In the genomic region with DNA sequence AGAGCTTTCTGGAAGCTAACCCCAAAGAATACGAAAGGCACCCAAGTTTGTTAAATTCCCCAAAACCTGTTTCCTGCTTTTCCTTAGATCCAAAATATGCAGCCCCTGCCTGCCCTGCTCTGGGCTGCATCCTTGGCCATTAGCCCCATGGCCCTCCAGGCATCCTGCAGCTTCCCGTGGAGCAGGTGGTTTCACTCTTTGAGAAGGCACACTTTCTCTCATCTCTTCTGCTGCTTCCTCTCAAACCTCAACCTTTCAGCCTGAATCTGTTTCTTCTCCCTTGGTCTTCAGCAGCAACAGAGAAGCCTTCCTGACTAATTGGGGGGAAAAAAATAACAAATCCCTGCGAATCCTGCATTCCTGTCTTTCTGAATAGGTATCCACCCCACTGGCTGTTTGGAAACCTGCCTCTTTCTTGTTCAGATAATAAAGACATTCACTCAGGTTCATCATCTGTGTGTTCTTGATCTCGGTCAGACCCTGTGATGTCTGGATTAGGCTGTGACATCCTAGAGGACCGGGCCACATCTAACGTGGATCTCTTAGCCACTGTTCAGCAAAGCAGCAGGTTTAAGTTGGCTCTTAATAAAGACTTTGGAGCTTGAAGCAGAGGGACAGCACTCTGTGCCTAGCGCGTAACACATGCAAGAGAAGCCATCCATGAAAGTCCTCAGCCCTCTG, we compare ENCODE assay signal across 30 mouse cellular contexts. TPM values are rescaled to one million over a fixed set of nuclear protein-coding genes. Genes with fewer than 3 reads are reported as not detected.
DNase-seq lines count a peak whose midpoint lies in the region; ATAC-seq and TF ChIP-seq lines count a peak whose summit lies in the region.
"Had no signal": no experiment of that assay in that cellular context is flagged by ENCODE, and none has a peak within 500 bp of the region (broad histone marks: within the 10 kb centered on the region; RNA-seq: fewer than 3 reads in every experiment).

No protein-coding gene starts in this region.

- no peaks in the 10 kb centered on the region for H3K9me3 ChIP-seq in forebrain, postnatal 0 days (ENCODE audit: low read length)
- H3K9me3 ChIP-seq in forebrain, embryonic 11.5 days (ENCODE audit: control insufficient read depth, low read length), result no peaks in the 10 kb centered on the region
- no peaks in the 10 kb centered on the region for H3K9me3 ChIP-seq in hindbrain, postnatal 0 days (ENCODE audit: low read length)
- H3K9me3 ChIP-seq: embryonic facial prominence, embryonic 13.5 days; forebrain, embryonic 10.5 days; liver, embryonic 12.5 days; midbrain, embryonic 12.5 days had no signal

- no peak overlapping the region for H3K9ac ChIP-seq in forebrain, postnatal 0 days
- H3K9ac ChIP-seq in forebrain, embryonic 11.5 days (ENCODE audit: low read length), result no peak overlapping the region
- no peak overlapping the region for H3K9ac ChIP-seq in hindbrain, postnatal 0 days (replicated peaks; ENCODE audit: low read length)
- H3K9ac ChIP-seq: embryonic facial prominence, embryonic 13.5 days; liver, embryonic 12.5 days; liver, postnatal 0 days; midbrain, embryonic 12.5 days had no signal

- intact Hi-C loops in left cerebral cortex, postnatal 4 days (cut with DNase I), result loop anchor here (5.0 kb wide), 1 partner anchor 38 kb away; no protein-coding TSS in a partner anchor
- intact Hi-C loops in left cerebral cortex, postnatal 10 days (cut with DNase I), result loop anchor here (5.0 kb wide), 1 partner anchor 73 kb away; no protein-coding TSS in a partner anchor

- 0 out of 2 replicates have a peak, but pooled peaks cover 25% of the 10 kb centered on the region for H3K4me1 ChIP-seq in forebrain, postnatal 0 days (ENCODE audit: insufficient read depth)
- no peaks in the 10 kb centered on the region for H3K4me1 ChIP-seq in forebrain, embryonic 11.5 days (replicated peaks; ENCODE audit: control insufficient read depth, insufficient read depth, low read length)
- H3K4me1 ChIP-seq in hindbrain, postnatal 0 days (ENCODE audit: insufficient read depth, low read length), result no peaks in the 10 kb centered on the region; the same call in 1 of the 2 replicates
- H3K4me1 ChIP-seq: embryonic facial prominence, embryonic 13.5 days; liver, embryonic 12.5 days had no signal

- WGBS in forebrain, postnatal 0 days, result 65% methylated on average over 8 of the region's 8 CpGs
- 74% methylated on average over 8 of the region's 8 CpGs for WGBS in forebrain, embryonic 11.5 days
- WGBS in hindbrain, postnatal 0 days, result 61% methylated on average over 8 of the region's 8 CpGs

- DNase-seq in forebrain, postnatal 0 days, result no peak
- no peak for DNase-seq in forebrain, embryonic 11.5 days (ENCODE audit: low spot score)
- DNase-seq in left cerebral cortex, postnatal 4 days, result peak; percentile 5
- no peak for DNase-seq in left cerebral cortex, postnatal 10 days (ENCODE audit: extremely low spot score in 1 of 2, low spot score in 2 of 2)
- peak; percentile 52 for DNase-seq in brain, embryonic 14.5 days (ENCODE audit: low read depth)
- no peak for DNase-seq in hindbrain, postnatal 0 days (ENCODE audit: low spot score)
- no peak for DNase-seq in kidney, adult 11 months
- DNase-seq: adrenal gland, postnatal 25 days; cerebellum, adult 2 months; gastrocnemius, postnatal 25 days; heart, adult 18-20 months; heart, postnatal 4 days; kidney, adult 2 months; kidney, postnatal 36 days; liver, postnatal 0 days; lung, postnatal 36 days; right cerebral cortex, postnatal 4 days; thymus, adult 18-20 months; thymus, postnatal 25 days had no signal

- no peak overlapping the region for H3K4me3 ChIP-seq in forebrain, postnatal 0 days (ENCODE audit: low read depth, low read length)
- H3K4me3 ChIP-seq in forebrain, embryonic 11.5 days (ENCODE audit: low read depth, low read length), result no peak overlapping the region
- H3K4me3 ChIP-seq in hindbrain, postnatal 0 days (ENCODE audit: low read length), result no peak overlapping the region
- H3K4me3 ChIP-seq: embryonic facial prominence, embryonic 13.5 days; forebrain, embryonic 10.5 days; layer of hippocampus, adult 2 months; left cerebral cortex, adult 2 months; liver, embryonic 12.5 days; midbrain, embryonic 12.5 days; myocyte had no signal

- peak overlapping the region; percentile 92; the same call in 1 of the 2 replicates for H3K4me2 ChIP-seq in forebrain, postnatal 0 days (ENCODE audit: low read depth)
- no peak overlapping the region for H3K4me2 ChIP-seq in forebrain, embryonic 11.5 days (ENCODE audit: low read depth, low read length, severe bottlenecking)
- peak overlapping the region; percentile 57 for H3K4me2 ChIP-seq in hindbrain, postnatal 0 days (ENCODE audit: low read depth, low read length)
- H3K4me2 ChIP-seq: embryonic facial prominence, embryonic 13.5 days; heart, embryonic 11.5 days; liver, embryonic 12.5 days; midbrain, embryonic 12.5 days had no signal

- no peak for ATAC-seq in forebrain, postnatal 0 days
- ATAC-seq in forebrain, embryonic 11.5 days (replicated peaks; ENCODE audit: low FRiP score), result no peak
- ATAC-seq in hindbrain, postnatal 0 days, result no peak
- ATAC-seq: liver, embryonic 12.5 days; liver, postnatal 0 days had no signal

- H3K27me3 ChIP-seq in forebrain, postnatal 0 days (ENCODE audit: insufficient read depth, low read length), result no peaks in the 10 kb centered on the region
- peaks cover 4% of the 10 kb centered on the region; the same call in 1 of the 2 replicates for H3K27me3 ChIP-seq in forebrain, embryonic 11.5 days (ENCODE audit: control insufficient read depth, insufficient read depth, low read length)
- no peaks in the 10 kb centered on the region for H3K27me3 ChIP-seq in hindbrain, postnatal 0 days (ENCODE audit: insufficient read depth, low read length)

- TF ChIP-seq CTCF in forebrain, postnatal 0 days (IDR thresholded peaks at IDR 0.05; ENCODE audit: low read depth), result no peak
- no peak for TF ChIP-seq CTCF in brain, embryonic 14.5 days (IDR thresholded peaks at IDR 0.05; ENCODE audit: borderline replicate concordance, extremely low read depth, insufficient read depth, insufficient read length)
- no peak for TF ChIP-seq CTCF in hindbrain, postnatal 0 days (IDR thresholded peaks at IDR 0.05; ENCODE audit: low read depth)

- no peak for TF ChIP-seq POLR2A in brain, embryonic 14.5 days (IDR thresholded peaks at IDR 0.05; ENCODE audit: borderline replicate concordance, extremely low read depth, insufficient read depth, insufficient read length, poor library complexity, severe bottlenecking)

- H3K36me3 ChIP-seq in forebrain, postnatal 0 days (ENCODE audit: insufficient read depth), result no peaks in the 10 kb centered on the region
- no peaks in the 10 kb centered on the region for H3K36me3 ChIP-seq in forebrain, embryonic 11.5 days (ENCODE audit: control insufficient read depth, insufficient read depth, low read length)
- no peaks in the 10 kb centered on the region for H3K36me3 ChIP-seq in hindbrain, postnatal 0 days (ENCODE audit: insufficient read depth, low read length)
- H3K36me3 ChIP-seq: embryonic facial prominence, embryonic 13.5 days; forebrain, embryonic 10.5 days; liver, embryonic 12.5 days; midbrain, embryonic 12.5 days had no signal

- H3K27ac ChIP-seq in forebrain, postnatal 0 days (ENCODE audit: low read depth, low read length), result no peak overlapping the region
- H3K27ac ChIP-seq in forebrain, embryonic 11.5 days (ENCODE audit: low read depth, low read length), result no peak overlapping the region
- H3K27ac ChIP-seq in hindbrain, postnatal 0 days, result no peak overlapping the region
- H3K27ac ChIP-seq: embryonic facial prominence, embryonic 13.5 days; forebrain, embryonic 10.5 days; layer of hippocampus, adult 2 months; left cerebral cortex, adult 2 months; liver, embryonic 12.5 days; midbrain, embryonic 12.5 days; stomach, postnatal 0 days had no signal

RNA-seq across cellular contexts. Expression of a gene that starts 6.1 kb away (rescaled TPM):
- total RNA-seq in forebrain, postnatal 0 days (2014; rRNA removed), result 31.2 and 33.2 TPM in 2 replicates
- polyA plus RNA-seq in forebrain, postnatal 0 days (2015; fragmentation: Nextera tagmentation; extraction: Ambion mirVana), result 6.5 and 9.4 TPM in 2 replicates
- 0.15 TPM in 2 replicates for polyA plus RNA-seq in forebrain, embryonic 11.5 days (2014; fragmentation: Nextera tagmentation; extraction: Ambion mirVana)
- total RNA-seq in left cerebral cortex, postnatal 4 days (2021), result 10 to 100 TPM; 64.8 to 68.3 TPM
- total RNA-seq in left cerebral cortex, postnatal 10 days (2021), result 10 to 100 TPM; 47.6 to 50.1 TPM
- 4.6 and 17.0 TPM in 2 replicates for polyA plus RNA-seq in brain, embryonic 14.5 days (2012; rRNA removed)
- total RNA-seq in hindbrain, postnatal 0 days (2014; rRNA removed), result 34.6 and 34.9 TPM in 2 replicates
- polyA plus RNA-seq in hindbrain, postnatal 0 days (2015; fragmentation: Nextera tagmentation; extraction: Ambion mirVana), result 6.6 and 7.5 TPM in 2 replicates
- total RNA-seq: heart, postnatal 4 days; megakaryocyte, adult 5-6 weeks had no signal
- polyA plus RNA-seq: forebrain, embryonic 10.5 days; heart, embryonic 11.5 days; heart, embryonic 16.5 days; liver, embryonic 12.5 days; liver, postnatal 0 days had no signal

RNA-seq across cellular contexts. Expression of a gene that starts 52.4 kb away (rescaled TPM):
- total RNA-seq in forebrain, postnatal 0 days (2014; rRNA removed), result 40.9 and 43.7 TPM in 2 replicates
- polyA plus RNA-seq in forebrain, postnatal 0 days (2015; fragmentation: Nextera tagmentation; extraction: Ambion mirVana), result 16.2 and 19.0 TPM in 2 replicates
- 29.9 and 34.1 TPM in 2 replicates for polyA plus RNA-seq in forebrain, embryonic 11.5 days (2014; fragmentation: Nextera tagmentation; extraction: Ambion mirVana)
- 10 to 100 TPM; 46.8 to 50.9 TPM for total RNA-seq in left cerebral cortex, postnatal 4 days (2021)
- total RNA-seq in left cerebral cortex, postnatal 10 days (2021), result 10 to 100 TPM; 50.3 to 51.2 TPM
- 44.9 TPM in 2 replicates for polyA plus RNA-seq in brain, embryonic 14.5 days (2012; rRNA removed)
- 42.0 and 53.6 TPM in 2 replicates for total RNA-seq in hindbrain, postnatal 0 days (2014; rRNA removed)
- polyA plus RNA-seq in hindbrain, postnatal 0 days (2015; fragmentation: Nextera tagmentation; extraction: Ambion mirVana), result 19.1 and 19.7 TPM in 2 replicates

Comparison
In these comparisons a context has a peak if more than half of its experiments do, and no peak if none do; other contexts are left out.
1. DNase-seq: peak in left cerebral cortex, postnatal 4 days (single experiment) and brain, embryonic 14.5 days (single experiment); none in forebrain, postnatal 0 days (single experiment), forebrain, embryonic 11.5 days (single experiment), left cerebral cortex, postnatal 10 days (0 of 2), hindbrain, postnatal 0 days (single experiment) and kidney, adult 11 months (single experiment).